Mouse (Mus musculus): ENCODE data around the gene Aldh3b1. TPM values are rescaled to one million over a fixed set of nuclear protein-coding genes. Genes with fewer than 3 reads are reported as not detected.

Gene Aldh3b1
- polyA plus RNA-seq, 1 experiment from 2014 or later = 1.00 TPM

GRCm38 (mm10) chr19:3895171-3895631 lies 34.4 kb downstream of the Aldh3b1 start:
- Histone ChIP-seq H3K4me1 (ENCODE audit: control insufficient read depth, insufficient read depth, low read length) (no peaks in the 10 kb centered on the region), H3K27me3 (ENCODE audit: control insufficient read depth, insufficient read depth, low read length) (no peaks in the 10 kb centered on the region), H3K9me3 (replicated peaks; ENCODE audit: control insufficient read depth, low read length) (no peaks in the 10 kb centered on the region), H3K36me3 (replicated peaks; ENCODE audit: control insufficient read depth, insufficient read depth, low read depth, low read length) (peaks cover 7% of the 10 kb centered on the region), H3K27ac (replicated peaks; ENCODE audit: low read depth, low read length) (no peak overlapping the region), H3K4me3 (ENCODE audit: low read depth, low read length) (no peak overlapping the region), H3K4me2 (ENCODE audit: low read depth, low read length) (no peak overlapping the region), H3K9ac (replicated peaks; ENCODE audit: low read length) (no peak overlapping the region)
- DNase-seq (ENCODE audit: low spot score) (peak; percentile 19), ATAC-seq (replicated peaks; ENCODE audit: insufficient number of reproducible peaks, low FRiP score, low TSS enrichment, low read depth) (peak; percentile 56; the same call in 1 of the 2 replicates)
- WGBS = 23% methylated on average over 3 of the region's 3 CpGs

- Histone ChIP-seq H3K4me1 (ENCODE audit: control insufficient read depth, insufficient read depth, low read length) (no peaks in the 10 kb centered on the region), H3K4me2 (ENCODE audit: low read depth, low read length) (no peak overlapping the region)
Observed at GRCm38 (mm10) chr19:3894294-3894693, 35.3 kb downstream of the Aldh3b1 start.

GRCm38 (mm10) chr19:3893545-3894116 lies 36.0 kb downstream of the Aldh3b1 start:
- H3K27me3 ChIP-seq (ENCODE audit: control insufficient read depth, insufficient read depth, low read length) = no peaks in the 10 kb centered on the region
- DNase-seq (ENCODE audit: low spot score) (no peak), ATAC-seq (replicated peaks; ENCODE audit: insufficient number of reproducible peaks, low FRiP score, low TSS enrichment, low read depth) (no peak)
- H3K27ac ChIP-seq (replicated peaks; ENCODE audit: low read depth, low read length) = no peak overlapping the region
- peaks cover 7% of the 10 kb centered on the region for H3K36me3 ChIP-seq (replicated peaks; ENCODE audit: control insufficient read depth, insufficient read depth, low read depth, low read length)
- H3K4me1 ChIP-seq (ENCODE audit: control insufficient read depth, insufficient read depth, low read length) = no peaks in the 10 kb centered on the region
- no peak overlapping the region for H3K4me2 ChIP-seq (ENCODE audit: low read depth, low read length)
- WGBS = 96% methylated on average over 4 of the region's 4 CpGs
- H3K9me3 ChIP-seq (replicated peaks; ENCODE audit: control insufficient read depth, low read length) = no peaks in the 10 kb centered on the region
- H3K9ac ChIP-seq (replicated peaks; ENCODE audit: low read length) = no peak overlapping the region
- no peak overlapping the region for H3K4me3 ChIP-seq (ENCODE audit: low read depth, low read length)

More at GRCm38 (mm10) chr19:3894294-3894693, 35.3 kb downstream of the Aldh3b1 start:
- no peak overlapping the region for H3K9ac ChIP-seq (replicated peaks; ENCODE audit: low read length)
- H3K27ac ChIP-seq (replicated peaks; ENCODE audit: low read depth, low read length) = no peak overlapping the region
- H3K9me3 ChIP-seq (replicated peaks; ENCODE audit: control insufficient read depth, low read length) = no peaks in the 10 kb centered on the region
- DNase-seq (ENCODE audit: low spot score) (no peak), ATAC-seq (replicated peaks; ENCODE audit: insufficient number of reproducible peaks, low FRiP score, low TSS enrichment, low read depth) (no peak)
- peaks cover 7% of the 10 kb centered on the region for H3K36me3 ChIP-seq (replicated peaks; ENCODE audit: control insufficient read depth, insufficient read depth, low read depth, low read length)
- H3K27me3 ChIP-seq (ENCODE audit: control insufficient read depth, insufficient read depth, low read length) = no peaks in the 10 kb centered on the region
- WGBS = 93% methylated on average over 2 of the region's 2 CpGs
- H3K4me3 ChIP-seq (ENCODE audit: low read depth, low read length) = no peak overlapping the region

- no peaks in the 10 kb centered on the region; the same call in none of the 2 replicates for H3K36me3 ChIP-seq (replicated peaks; ENCODE audit: control insufficient read depth, insufficient read depth, low read depth, low read length)
- H3K4me1 ChIP-seq (ENCODE audit: control insufficient read depth, insufficient read depth, low read length) = no peaks in the 10 kb centered on the region
- ATAC-seq (replicated peaks; ENCODE audit: insufficient number of reproducible peaks, low FRiP score, low TSS enrichment, low read depth) (no peak), DNase-seq (ENCODE audit: low spot score) (peak; percentile 18)
- H3K9me3 ChIP-seq (replicated peaks; ENCODE audit: control insufficient read depth, low read length) = no peaks in the 10 kb centered on the region
- H3K9ac ChIP-seq (replicated peaks; ENCODE audit: low read length) = no peak overlapping the region
- H3K27me3 ChIP-seq (ENCODE audit: control insufficient read depth, insufficient read depth, low read length) = no peaks in the 10 kb centered on the region
- H3K27ac ChIP-seq (replicated peaks; ENCODE audit: low read depth, low read length) = no peak overlapping the region
- 85% methylated on average over 8 of the region's 8 CpGs for WGBS
- H3K4me2 ChIP-seq (ENCODE audit: low read depth, low read length) = no peak overlapping the region
- no peak overlapping the region for H3K4me3 ChIP-seq (ENCODE audit: low read depth, low read length)
Observed at GRCm38 (mm10) chr19:3890181-3890580, 39.4 kb downstream of the Aldh3b1 start.

- WGBS = 95% methylated on average over 5 of the region's 5 CpGs
- Histone ChIP-seq H3K36me3 (replicated peaks; ENCODE audit: control insufficient read depth, insufficient read depth, low read depth, low read length) (no peaks in the 10 kb centered on the region; the same call in none of the 2 replicates), H3K9ac (replicated peaks; ENCODE audit: low read length) (no peak overlapping the region), H3K4me3 (ENCODE audit: low read depth, low read length) (no peak overlapping the region), H3K4me1 (ENCODE audit: control insufficient read depth, insufficient read depth, low read length) (no peaks in the 10 kb centered on the region), H3K4me2 (ENCODE audit: low read depth, low read length) (no peak overlapping the region), H3K9me3 (replicated peaks; ENCODE audit: control insufficient read depth, low read length) (no peaks in the 10 kb centered on the region), H3K27ac (replicated peaks; ENCODE audit: low read depth, low read length) (no peak overlapping the region), H3K27me3 (ENCODE audit: control insufficient read depth, insufficient read depth, low read length) (no peaks in the 10 kb centered on the region)
- DNase-seq (ENCODE audit: low spot score) (no peak), ATAC-seq (replicated peaks; ENCODE audit: insufficient number of reproducible peaks, low FRiP score, low TSS enrichment, low read depth) (no peak)
Observed at GRCm38 (mm10) chr19:3889096-3889495, 40.5 kb downstream of the Aldh3b1 start.

GRCm38 (mm10) chr19:3884325-3884990 lies 45.1 kb downstream of the Aldh3b1 start:
- H3K36me3 ChIP-seq (replicated peaks; ENCODE audit: control insufficient read depth, insufficient read depth, low read depth, low read length) = no peaks in the 10 kb centered on the region; the same call in none of the 2 replicates
- WGBS = 78% methylated on average over 6 of the region's 6 CpGs
- H3K4me1 ChIP-seq (ENCODE audit: control insufficient read depth, insufficient read depth, low read length) = no peaks in the 10 kb centered on the region
- ATAC-seq (replicated peaks; ENCODE audit: insufficient number of reproducible peaks, low FRiP score, low TSS enrichment, low read depth) = no peak
- H3K27me3 ChIP-seq (ENCODE audit: control insufficient read depth, insufficient read depth, low read length) = no peaks in the 10 kb centered on the region
- DNase-seq (ENCODE audit: low spot score) = no peak
- H3K9ac ChIP-seq (replicated peaks; ENCODE audit: low read length) = no peak overlapping the region
- no peak overlapping the region for H3K4me2 ChIP-seq (ENCODE audit: low read depth, low read length)
- H3K27ac ChIP-seq (replicated peaks; ENCODE audit: low read depth, low read length) = no peak overlapping the region
- H3K9me3 ChIP-seq (replicated peaks; ENCODE audit: control insufficient read depth, low read length) = no peaks in the 10 kb centered on the region
- H3K4me3 ChIP-seq (ENCODE audit: low read depth, low read length) = no peak overlapping the region

- DNase-seq (ENCODE audit: low spot score) (no peak), ATAC-seq (replicated peaks; ENCODE audit: insufficient number of reproducible peaks, low FRiP score, low TSS enrichment, low read depth) (no peak)
- Histone ChIP-seq H3K9ac (replicated peaks; ENCODE audit: low read length) (no peak overlapping the region), H3K27ac (replicated peaks; ENCODE audit: low read depth, low read length) (no peak overlapping the region), H3K27me3 (ENCODE audit: control insufficient read depth, insufficient read depth, low read length) (no peaks in the 10 kb centered on the region), H3K9me3 (replicated peaks; ENCODE audit: control insufficient read depth, low read length) (no peaks in the 10 kb centered on the region), H3K4me2 (ENCODE audit: low read depth, low read length) (no peak overlapping the region), H3K36me3 (replicated peaks; ENCODE audit: control insufficient read depth, insufficient read depth, low read depth, low read length) (no peaks in the 10 kb centered on the region; the same call in none of the 2 replicates), H3K4me1 (ENCODE audit: control insufficient read depth, insufficient read depth, low read length) (no peaks in the 10 kb centered on the region), H3K4me3 (ENCODE audit: low read depth, low read length) (no peak overlapping the region)
- 83% methylated on average over 4 of the region's 4 CpGs for WGBS
Observed at GRCm38 (mm10) chr19:3882214-3882613, 47.4 kb downstream of the Aldh3b1 start.
